Mouse (Mus musculus) stomach, postnatal 0 days (tissue): ENCODE data around the gene Fbxo39. TPM values are rescaled to one million over a fixed set of nuclear protein-coding genes. Genes with fewer than 3 reads are reported as not detected.

Source experiments
- ATAC-seq: fragments of 200-750 bp; cut with Nextera tagmentation; 2 replicates; pipeline ENCODE4 v1.8.0; 2017; ENCODE audit not compliant: low FRiP score, low TSS enrichment
- DNase-seq: peaks from one replicate; pipeline ENCODE4 v3.0.0-alpha.2; 2016; ENCODE audit warnings: low spot score
- H3K27ac ChIP-seq: fragments of 300-500 bp; sonication (generic); replicated peaks from 2 replicates; pipeline ENCODE4 v1.5.1; 2014; ENCODE audit warnings: mild to moderate bottlenecking, control low read depth
- H3K27me3 ChIP-seq: fragments of 300-500 bp; sonication (generic); 2 replicates; pipeline ENCODE4 v1.6.1; 2014; ENCODE audit warnings: low read length; ENCODE audit not compliant: control insufficient read depth, insufficient read depth
- H3K36me3 ChIP-seq: fragments of 300-500 bp; sonication (generic); 2 replicates; pipeline ENCODE4 v1.6.1; 2014; ENCODE audit warnings: low read length, mixed read lengths; ENCODE audit not compliant: control insufficient read depth, insufficient read depth
- H3K4me1 ChIP-seq: fragments of 300-500 bp; sonication (generic); replicated peaks from 2 replicates; pipeline ENCODE4 v1.6.1; 2014; ENCODE audit warnings: antibody characterized with exemption; ENCODE audit not compliant: control insufficient read depth, insufficient read depth
- H3K4me2 ChIP-seq: fragments of 300-500 bp; sonication (generic); replicated peaks from 2 replicates; pipeline ENCODE4 v1.6.1; 2014; ENCODE audit warnings: low read depth, mild to moderate bottlenecking, control low read depth, moderate library complexity
- H3K4me3 ChIP-seq: fragments of 300-500 bp; sonication (generic); 2 replicates; pipeline ENCODE4 v1.5.1; 2014; ENCODE audit warnings: low read depth, low read length, control low read depth
- H3K9ac ChIP-seq: fragments of 300-500 bp; sonication (generic); 2 replicates; pipeline ENCODE4 v1.6.1; 2014; ENCODE audit warnings: mild to moderate bottlenecking, low read length, control low read depth, mixed read lengths
- H3K9me3 ChIP-seq: fragments of 300-500 bp; sonication (generic); 2 replicates; pipeline ENCODE4 v1.6.1; 2016; ENCODE audit warnings: low read length; ENCODE audit not compliant: control insufficient read depth
- CTCF ChIP-seq: IDR thresholded peaks from 2 replicates; pipeline ENCODE4 v1.5.1; 2016; ENCODE audit warnings: antibody characterized with exemption, low read depth, mild to moderate bottlenecking, moderate library complexity
- EP300 ChIP-seq: optimal IDR thresholded peaks from 2 replicates; pipeline ENCODE3; 2016; ENCODE audit warnings: antibody characterized with exemption
- WGBS: fragments of 180-500 bp; shearing (Covaris S2); extraction: QIAGEN DNeasy Blood & Tissue Kit; methylation state at CpG from one replicate; pipeline ENCODE4 v1.1.7; 2014; 5-methylcytosine and 5-hydroxymethylcytosine counted together
- polyA plus RNA-seq: library from polyadenylated mRNA; unstranded; fragments of >200 nt; fragmentation: Nextera tagmentation; extraction: Ambion mirVana; gene quantifications from 2 replicates; pipeline ENCODE4 v1.2.1, GENCODE M21; 2015

Fbxo39 gene
- polyA plus RNA-seq, 1 experiment from 2014 or later = not detected

GRCm38 (mm10) chr11:72302230-72302629 is 12.0 kb upstream of the Fbxo39 start:
- Histone ChIP-seq H3K4me1 (no peaks in the 10 kb centered on the region), H3K4me2 (peak overlapping the region; percentile 61), H3K27me3 (no peaks in the 10 kb centered on the region), H3K9me3 (no peaks in the 10 kb centered on the region), H3K9ac (peak overlapping the region; percentile 51), H3K36me3 (no peaks in the 10 kb centered on the region), H3K4me3 (peak overlapping the region; percentile 43), H3K27ac (peak overlapping the region; percentile 78)
- ATAC-seq = peak; percentile 19; the same call in 1 of the 2 replicates
- WGBS = 68% methylated on average over 7 of the region's 7 CpGs
- TF ChIP-seq EP300 (no peak), CTCF (no peak)
- no peak for DNase-seq

GRCm38 (mm10) chr11:72307461-72307860 is 6.8 kb upstream of the Fbxo39 start:
- Histone ChIP-seq H3K27me3 (no peaks in the 10 kb centered on the region), H3K4me1 (no peaks in the 10 kb centered on the region)
- no peak for DNase-seq

GRCm38 (mm10) chr11:72308982-72309381 is 5.3 kb upstream of the Fbxo39 start:
- H3K4me3 ChIP-seq = no peak overlapping the region
- 51% methylated on average over 2 of the region's 2 CpGs for WGBS
- no peaks in the 10 kb centered on the region for H3K9me3 ChIP-seq
- no peak for TF ChIP-seq CTCF
- TF ChIP-seq EP300 = no peak
- ATAC-seq (no peak), DNase-seq (no peak)
- no peaks in the 10 kb centered on the region for H3K36me3 ChIP-seq
- H3K4me1 ChIP-seq = no peaks in the 10 kb centered on the region
- H3K27ac ChIP-seq = no peak overlapping the region
- H3K9ac ChIP-seq = no peak overlapping the region
- no peaks in the 10 kb centered on the region for H3K27me3 ChIP-seq
- no peak overlapping the region for H3K4me2 ChIP-seq

More at GRCm38 (mm10) chr11:72307461-72307860, 6.8 kb upstream of the Fbxo39 start:
- 87% methylated on average over 5 of the region's 5 CpGs for WGBS
- ATAC-seq = no peak
- Histone ChIP-seq H3K9ac (no peak overlapping the region), H3K9me3 (no peaks in the 10 kb centered on the region), H3K4me3 (no peak overlapping the region), H3K4me2 (no peak overlapping the region), H3K36me3 (no peaks in the 10 kb centered on the region), H3K27ac (no peak overlapping the region)
- TF ChIP-seq CTCF (no peak), EP300 (no peak)

- ATAC-seq = no peak
- no peak for DNase-seq
- no peaks in the 10 kb centered on the region for H3K4me1 ChIP-seq
- no peak overlapping the region for H3K4me2 ChIP-seq
- no peak overlapping the region for H3K27ac ChIP-seq
- 70% methylated on average over 4 of the region's 4 CpGs for WGBS
- H3K4me3 ChIP-seq = no peak overlapping the region
- no peak overlapping the region for H3K9ac ChIP-seq
- TF ChIP-seq CTCF (no peak), EP300 (no peak)
- 0 out of 2 replicates have a peak, but pooled peaks cover 4% of the 10 kb centered on the region for H3K27me3 ChIP-seq
- H3K36me3 ChIP-seq = no peaks in the 10 kb centered on the region
- H3K9me3 ChIP-seq = no peaks in the 10 kb centered on the region
These were observed 3.8 kb upstream of the Fbxo39 start for GRCm38 (mm10) chr11:72310491-72310890.

- Histone ChIP-seq H3K9ac (no peak overlapping the region), H3K27ac (no peak overlapping the region), H3K4me2 (no peak overlapping the region), H3K9me3 (no peaks in the 10 kb centered on the region), H3K36me3 (no peaks in the 10 kb centered on the region), H3K4me3 (no peak overlapping the region), H3K4me1 (no peaks in the 10 kb centered on the region), H3K27me3 (0 out of 2 replicates have a peak, but pooled peaks cover 4% of the 10 kb centered on the region)
- 56% methylated on average over 10 of the region's 10 CpGs for WGBS
- TF ChIP-seq CTCF (no peak), EP300 (no peak)
- DNase-seq (no peak), ATAC-seq (peak; percentile 73; the same call in 1 of the 2 replicates)
These were observed 2.8 kb upstream of the Fbxo39 start for GRCm38 (mm10) chr11:72311355-72312001.

GRCm38 (mm10) chr11:72318026-72318425 is 3.8 kb downstream of the Fbxo39 start:
- TF ChIP-seq EP300 (no peak), CTCF (no peak)
- Histone ChIP-seq H3K36me3 (no peaks in the 10 kb centered on the region), H3K9ac (no peak overlapping the region), H3K27me3 (0 out of 2 replicates have a peak, but pooled peaks cover 4% of the 10 kb centered on the region), H3K4me1 (no peaks in the 10 kb centered on the region), H3K4me3 (no peak overlapping the region), H3K27ac (no peak overlapping the region), H3K9me3 (no peaks in the 10 kb centered on the region), H3K4me2 (no peak overlapping the region)
- 45% methylated on average over 5 of the region's 5 CpGs for WGBS
- ATAC-seq = no peak
- no peak for DNase-seq
